Mouse (Mus musculus) hindbrain, embryonic 12.5 days (tissue): ENCODE results near the gene BC049352. TPM values are rescaled to one million over a fixed set of nuclear protein-coding genes. Genes with fewer than 3 reads are reported as not detected.

Source experiments
- ATAC-seq: fragments of 200-750 bp; cut with Nextera tagmentation; 2 replicates; pipeline ENCODE4 v1.8.0; 2017; ENCODE audit warnings: moderate TSS enrichment; ENCODE audit not compliant: low FRiP score
- H3K27ac ChIP-seq: fragments of 300-500 bp; sonication (generic); 2 replicates; pipeline ENCODE4 v1.5.1; 2016; ENCODE audit warnings: mild to moderate bottlenecking
- H3K27me3 ChIP-seq: fragments of 300-500 bp; sonication (generic); 2 replicates; pipeline ENCODE4 v1.6.1; 2016; ENCODE audit warnings: mild to moderate bottlenecking
- H3K36me3 ChIP-seq: fragments of 300-500 bp; sonication (generic); 2 replicates; pipeline ENCODE4 v1.6.1; 2016; ENCODE audit warnings: mild to moderate bottlenecking
- H3K4me1 ChIP-seq: fragments of 300-500 bp; sonication (generic); 2 replicates; pipeline ENCODE4 v1.6.1; 2016
- H3K4me2 ChIP-seq: fragments of 300-500 bp; sonication (generic); replicated peaks from 2 replicates; pipeline ENCODE4 v1.6.1; 2016; ENCODE audit warnings: mild to moderate bottlenecking
- H3K4me3 ChIP-seq: fragments of 300-500 bp; sonication (generic); 2 replicates; pipeline ENCODE4 v1.5.1; 2016; ENCODE audit warnings: mild to moderate bottlenecking
- H3K9ac ChIP-seq: fragments of 300-500 bp; sonication (generic); 2 replicates; pipeline ENCODE4 v1.6.1; 2016; ENCODE audit warnings: mild to moderate bottlenecking, moderate library complexity
- H3K9me3 ChIP-seq: fragments of 300-500 bp; sonication (generic); replicated peaks from 2 replicates; pipeline ENCODE4 v1.6.1; 2016; ENCODE audit warnings: mild to moderate bottlenecking
- WGBS: fragments of 180-500 bp; shearing (Covaris S2); methylation state at CpG from one replicate; pipeline ENCODE4 v1.1.7; 2016; 5-methylcytosine and 5-hydroxymethylcytosine counted together
- polyA plus RNA-seq: library from polyadenylated mRNA; unstranded; fragments of >200 nt; fragmentation: Nextera tagmentation; extraction: Ambion mirVana; gene quantifications from 2 replicates; pipeline ENCODE4 v1.2.1, GENCODE M21; 2016

BC049352 gene
- polyA plus RNA-seq, 1 experiment from 2014 or later = not detected

DNA sequence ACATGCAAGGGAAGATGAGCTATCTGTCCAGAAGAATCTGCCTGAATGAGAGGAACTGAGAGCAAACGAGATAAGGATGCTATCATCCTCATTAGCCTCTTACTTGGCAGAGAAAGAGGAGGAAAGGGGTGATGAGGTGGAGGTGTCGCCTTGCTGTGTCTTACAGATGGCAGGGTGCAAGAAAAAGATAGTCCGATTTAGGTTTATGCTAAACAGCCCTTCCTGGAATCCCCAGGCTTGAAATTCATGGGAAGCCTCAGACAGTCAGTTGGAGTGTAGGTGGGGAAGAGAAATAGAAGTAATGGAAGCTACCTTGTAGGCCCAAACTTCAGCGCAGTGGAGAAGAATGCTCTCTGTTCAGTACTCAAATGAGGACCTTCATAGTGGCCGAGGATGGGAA, 13.9 kb upstream of the BC049352 start:
- Histone ChIP-seq H3K36me3 (no peaks in the 10 kb centered on the region), H3K4me1 (no peaks in the 10 kb centered on the region), H3K4me3 (no peak overlapping the region), H3K27ac (no peak overlapping the region), H3K27me3 (no peaks in the 10 kb centered on the region), H3K9me3 (0 out of 2 replicates have a peak, but pooled peaks cover 3% of the 10 kb centered on the region), H3K9ac (no peak overlapping the region), H3K4me2 (no peak overlapping the region)
- 80% methylated on average over 5 of the region's 5 CpGs for whole genome bisulfite sequencing
- no peak for ATAC-seq

- no peaks in the 10 kb centered on the region for H3K36me3 ChIP-seq
- WGBS = 95% methylated on average over 5 of the region's 5 CpGs
- H3K9me3 ChIP-seq = 0 out of 2 replicates have a peak, but pooled peaks cover 3% of the 10 kb centered on the region
- H3K4me2 ChIP-seq = no peak overlapping the region
- H3K27me3 ChIP-seq = no peaks in the 10 kb centered on the region
- H3K27ac ChIP-seq = no peak overlapping the region
- H3K4me1 ChIP-seq = no peaks in the 10 kb centered on the region
- no peak overlapping the region for H3K9ac ChIP-seq
- H3K4me3 ChIP-seq = no peak overlapping the region
- no peak for ATAC-seq
Measured at GRCm38 (mm10) chr9:45170150-45170549, 11.7 kb upstream of the BC049352 start.

GRCm38 (mm10) chr9:45171073-45171610, 10.7 kb upstream of the BC049352 start:
- 76% methylated on average over 1 of the region's 1 CpGs for WGBS
- Histone ChIP-seq H3K27ac (no peak overlapping the region), H3K9ac (no peak overlapping the region), H3K36me3 (no peaks in the 10 kb centered on the region), H3K9me3 (0 out of 2 replicates have a peak, but pooled peaks cover 3% of the 10 kb centered on the region), H3K4me2 (no peak overlapping the region), H3K27me3 (no peaks in the 10 kb centered on the region), H3K4me1 (no peaks in the 10 kb centered on the region), H3K4me3 (no peak overlapping the region)
- ATAC-seq = no peak

GRCm38 (mm10) chr9:45173475-45173874, 8.3 kb upstream of the BC049352 start:
- Histone ChIP-seq H3K4me1 (no peaks in the 10 kb centered on the region), H3K9ac (no peak overlapping the region), H3K4me2 (no peak overlapping the region), H3K4me3 (no peak overlapping the region), H3K9me3 (0 out of 2 replicates have a peak, but pooled peaks cover 3% of the 10 kb centered on the region), H3K27ac (no peak overlapping the region), H3K27me3 (no peaks in the 10 kb centered on the region), H3K36me3 (no peaks in the 10 kb centered on the region)
- ATAC-seq = no peak
- WGBS = 70% methylated on average over 3 of the region's 3 CpGs

DNA sequence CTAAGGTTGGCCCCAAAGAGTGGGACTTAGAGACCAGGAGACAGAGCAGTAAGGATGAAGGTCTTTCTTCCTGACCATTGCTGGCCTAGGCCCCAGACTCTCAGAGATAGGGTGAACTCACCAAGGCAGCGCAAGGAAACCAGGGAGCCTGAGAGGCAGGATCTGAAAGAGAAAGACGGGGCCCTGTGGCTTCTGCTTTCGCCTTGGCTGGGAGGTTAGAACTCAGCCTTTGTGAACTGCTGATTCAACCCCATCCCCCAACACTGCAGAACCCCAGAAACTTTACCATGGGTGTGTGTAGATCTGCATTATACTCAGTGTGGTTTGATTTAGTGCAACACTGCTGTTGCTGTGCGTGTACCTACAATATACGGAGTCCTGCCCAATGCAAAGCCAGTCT, 2.5 kb upstream of the BC049352 start:
- no peaks in the 10 kb centered on the region for H3K9me3 ChIP-seq
- H3K27me3 ChIP-seq = no peaks in the 10 kb centered on the region
- WGBS = 85% methylated on average over 5 of the region's 5 CpGs
- no peak overlapping the region for H3K9ac ChIP-seq
- H3K27ac ChIP-seq = no peak overlapping the region
- H3K4me2 ChIP-seq = no peak overlapping the region
- H3K36me3 ChIP-seq = no peaks in the 10 kb centered on the region
- H3K4me1 ChIP-seq = no peaks in the 10 kb centered on the region
- no peak overlapping the region for H3K4me3 ChIP-seq
- no peak for ATAC-seq

DNA sequence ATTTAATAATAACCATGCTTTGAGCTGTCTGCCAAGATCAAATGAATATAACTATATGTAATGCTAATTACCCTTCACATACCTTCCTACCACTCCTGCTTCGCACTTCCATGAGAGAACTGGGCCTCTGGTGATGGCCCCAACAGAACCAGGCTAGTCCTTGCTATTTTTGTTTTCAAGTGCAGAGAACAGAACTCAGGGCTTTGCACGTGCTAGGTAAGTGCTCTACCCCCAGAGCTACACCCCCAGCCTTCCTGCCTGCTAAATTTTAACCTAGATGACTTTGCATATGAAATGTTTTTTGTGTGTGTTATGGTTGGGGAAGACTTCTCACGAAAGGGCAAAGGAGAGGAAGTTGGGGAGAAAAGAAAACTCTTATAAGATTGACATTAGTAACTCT, 714 bp downstream of the BC049352 start:
- no peak overlapping the region for H3K27ac ChIP-seq
- H3K9me3 ChIP-seq = no peaks in the 10 kb centered on the region
- H3K4me1 ChIP-seq = no peaks in the 10 kb centered on the region
- H3K4me3 ChIP-seq = no peak overlapping the region
- no peak overlapping the region for H3K4me2 ChIP-seq
- H3K9ac ChIP-seq = no peak overlapping the region
- WGBS = 57% methylated on average over 3 of the region's 3 CpGs
- H3K27me3 ChIP-seq = no peaks in the 10 kb centered on the region
- no peaks in the 10 kb centered on the region for H3K36me3 ChIP-seq
- no peak for ATAC-seq

DNA sequence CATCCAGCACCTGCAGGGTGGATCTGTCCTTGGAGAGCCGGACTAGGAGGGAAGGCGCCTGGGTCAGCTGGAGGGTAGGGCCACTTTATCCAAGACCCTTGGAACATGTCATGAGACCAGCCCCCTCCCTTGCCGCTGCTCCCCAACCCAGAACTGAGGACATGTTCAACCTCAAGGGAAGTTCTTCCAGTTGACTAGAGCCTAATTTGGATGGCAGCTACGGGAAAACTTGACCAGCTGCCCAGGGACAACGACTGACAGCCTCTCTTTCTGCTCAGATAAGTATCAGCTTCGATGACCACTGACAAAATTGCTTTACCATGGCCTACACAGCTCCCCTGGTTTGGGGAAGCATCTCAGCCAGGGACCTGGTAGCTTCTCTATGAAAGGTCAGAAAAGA, 1.5 kb downstream of the BC049352 start:
- Histone ChIP-seq H3K27ac (no peak overlapping the region), H3K4me2 (no peak overlapping the region), H3K9ac (no peak overlapping the region), H3K4me1 (no peaks in the 10 kb centered on the region), H3K27me3 (no peaks in the 10 kb centered on the region), H3K36me3 (no peaks in the 10 kb centered on the region), H3K4me3 (no peak overlapping the region), H3K9me3 (no peaks in the 10 kb centered on the region)
- 88% methylated on average over 6 of the region's 6 CpGs for WGBS
- ATAC-seq = no peak

DNA sequence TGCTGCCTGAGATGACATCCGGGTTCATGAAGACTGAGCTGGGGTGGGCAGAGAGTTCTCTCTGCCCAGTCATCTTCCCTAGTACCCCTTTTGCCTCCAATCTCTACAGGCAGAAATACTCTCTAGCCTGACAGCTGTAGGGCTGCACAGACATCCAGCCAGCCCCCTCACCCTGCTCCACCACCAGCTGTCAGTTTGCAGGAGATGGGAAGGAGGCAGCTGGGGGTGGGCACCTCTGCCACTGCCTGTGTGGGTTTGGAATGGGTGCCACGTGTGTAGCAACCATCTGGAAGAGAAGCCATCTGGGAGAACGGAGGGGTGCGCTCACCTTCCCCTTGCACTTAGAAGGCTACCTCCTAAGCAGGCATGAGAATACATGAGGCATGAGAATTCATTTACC, 3.4 kb downstream of the BC049352 start:
- 80% methylated on average over 4 of the region's 4 CpGs for WGBS

GRCm38 (mm10) chr9:45188570-45189563, 7.1 kb downstream of the BC049352 start:
- Histone ChIP-seq H3K36me3 (no peaks in the 10 kb centered on the region), H3K27ac (no peak overlapping the region), H3K9ac (no peak overlapping the region), H3K4me3 (no peak overlapping the region), H3K27me3 (no peaks in the 10 kb centered on the region), H3K4me1 (no peaks in the 10 kb centered on the region), H3K4me2 (no peak overlapping the region), H3K9me3 (no peaks in the 10 kb centered on the region)
- ATAC-seq = no peak
- 90% methylated on average over 10 of the region's 10 CpGs for WGBS

More for the DNA sequence above, 3.4 kb downstream of the BC049352 start:
- Histone ChIP-seq H3K4me2 (no peak overlapping the region), H3K27me3 (no peaks in the 10 kb centered on the region), H3K9me3 (no peaks in the 10 kb centered on the region), H3K9ac (no peak overlapping the region), H3K27ac (no peak overlapping the region), H3K36me3 (no peaks in the 10 kb centered on the region), H3K4me3 (no peak overlapping the region), H3K4me1 (no peaks in the 10 kb centered on the region)
- no peak for ATAC-seq

GRCm38 (mm10) chr9:45189661-45190174, 7.9 kb downstream of the BC049352 start:
- 89% methylated on average over 4 of the region's 4 CpGs for WGBS

GRCm38 (mm10) chr9:45195468-45195867, 13.7 kb downstream of the BC049352 start:
- H3K4me2 ChIP-seq = no peak overlapping the region
- no peak overlapping the region for H3K27ac ChIP-seq
- ATAC-seq = no peak
- H3K9ac ChIP-seq = no peak overlapping the region
- no peaks in the 10 kb centered on the region for H3K36me3 ChIP-seq
- no peaks in the 10 kb centered on the region for H3K4me1 ChIP-seq
- no peak overlapping the region for H3K4me3 ChIP-seq
- 80% methylated on average over 4 of the region's 4 CpGs for WGBS
- H3K27me3 ChIP-seq = no peaks in the 10 kb centered on the region
- no peaks in the 10 kb centered on the region for H3K9me3 ChIP-seq

More at GRCm38 (mm10) chr9:45189661-45190174, 7.9 kb downstream of the BC049352 start:
- Histone ChIP-seq H3K9ac (no peak overlapping the region), H3K4me1 (no peaks in the 10 kb centered on the region), H3K27me3 (no peaks in the 10 kb centered on the region), H3K36me3 (no peaks in the 10 kb centered on the region), H3K9me3 (no peaks in the 10 kb centered on the region), H3K4me2 (no peak overlapping the region), H3K4me3 (no peak overlapping the region), H3K27ac (no peak overlapping the region)
- ATAC-seq = no peak

GRCm38 (mm10) chr9:45196125-45196830, 14.5 kb downstream of the BC049352 start:
- 78% methylated on average over 8 of the region's 8 CpGs for WGBS

More at GRCm38 (mm10) chr9:45196125-45196830, 14.5 kb downstream of the BC049352 start:
- Histone ChIP-seq H3K27me3 (no peaks in the 10 kb centered on the region), H3K4me2 (no peak overlapping the region), H3K4me1 (no peaks in the 10 kb centered on the region), H3K9ac (no peak overlapping the region), H3K9me3 (no peaks in the 10 kb centered on the region), H3K4me3 (no peak overlapping the region), H3K36me3 (no peaks in the 10 kb centered on the region), H3K27ac (no peak overlapping the region)
- ATAC-seq = no peak
